Mouse (Mus musculus): ENCODE results near the gene 4933417A18Rik. TPM values are rescaled to one million over a fixed set of nuclear protein-coding genes. Genes with fewer than 3 reads are reported as not detected.
"Not testable (repeated sequence)": the region's sequence is repeated elsewhere in the genome, so short reads cannot be mapped to it uniquely, and the experiment has no call there.

The 4933417A18Rik gene
- not detected in 2 replicates for total RNA-seq (2014; rRNA removed)
- not detected in 2 replicates for polyA plus RNA-seq (2015; fragmentation: Nextera tagmentation; extraction: Ambion mirVana)

- Histone ChIP-seq H3K4me2 (ENCODE audit: low read depth) (no peak within 1 kb of the TSS), H3K27ac (ENCODE audit: low read depth, low read length) (no peak within 1 kb of the TSS), H3K27me3 (ENCODE audit: insufficient read depth, low read length) (no peaks in the 10 kb centered on the region), H3K36me3 (ENCODE audit: insufficient read depth) (no peaks in the 10 kb centered on the region), H3K9ac (no peak within 1 kb of the TSS), H3K4me1 (ENCODE audit: insufficient read depth) (no peaks in the 10 kb centered on the region), H3K9me3 (ENCODE audit: low read length) (no peaks in the 10 kb centered on the region), H3K4me3 (ENCODE audit: low read depth, low read length) (no peak within 1 kb of the TSS)
- DNase-seq (no peak), ATAC-seq (no peak)
- WGBS, result 85% methylated on average over 4 of the region's 4 CpGs
- TF ChIP-seq CTCF (IDR thresholded peaks at IDR 0.05; ENCODE audit: low read depth), result no peak
Observed at GRCm38 (mm10) chr13:34924210-34924609, at the start of gene 4933417A18Rik, which contains the start of gene Fam217a. 4933417A18Rik (plus strand) TSS chr13:34924409. Fam217a (minus strand) TSS chr13:34924310.

GRCm38 (mm10) chr13:34874736-34875135 lies 49.5 kb upstream of the 4933417A18Rik start:
- Histone ChIP-seq H3K9ac (peak overlapping the region; percentile 77), H3K4me1 (ENCODE audit: insufficient read depth) (peaks cover 12% of the 10 kb centered on the region), H3K4me3 (ENCODE audit: low read depth, low read length) (peak overlapping the region; percentile 80), H3K4me2 (ENCODE audit: low read depth) (peak overlapping the region; percentile 72), H3K27ac (ENCODE audit: low read depth, low read length) (peak overlapping the region; percentile 92)
- WGBS, result 26% methylated on average over 13 of the region's 13 CpGs
- not testable (repeated sequence) for DNase-seq; H3K9me3 ChIP-seq (ENCODE audit: low read length); H3K36me3 ChIP-seq (ENCODE audit: insufficient read depth); H3K27me3 ChIP-seq (ENCODE audit: insufficient read depth, low read length); ATAC-seq

GRCm38 (mm10) chr13:34875166-34875710 lies 49.0 kb upstream of the 4933417A18Rik start, which contains the start of gene Prpf4b:
Prpf4b (plus strand) TSS chr13:34875302.
- Histone ChIP-seq H3K4me1 (ENCODE audit: insufficient read depth) (peaks cover 12% of the 10 kb centered on the region), H3K36me3 (ENCODE audit: insufficient read depth) (no peaks in the 10 kb centered on the region), H3K27ac (ENCODE audit: low read depth, low read length) (peak within 1 kb of the TSS; percentile 92), H3K4me3 (ENCODE audit: low read depth, low read length) (peak within 1 kb of the TSS; percentile 80), H3K4me2 (ENCODE audit: low read depth) (peak within 1 kb of the TSS; percentile 72), H3K9me3 (ENCODE audit: low read length) (no peaks in the 10 kb centered on the region), H3K27me3 (ENCODE audit: insufficient read depth, low read length) (no peaks in the 10 kb centered on the region), H3K9ac (peak within 1 kb of the TSS; percentile 77)
- no peak for TF ChIP-seq CTCF (IDR thresholded peaks at IDR 0.05; ENCODE audit: low read depth)
- peak; percentile 85 for ATAC-seq
- peak; percentile 96 for DNase-seq
- WGBS, result 1% methylated on average over 40 of the region's 40 CpGs

- Histone ChIP-seq H3K4me1 (ENCODE audit: insufficient read depth) (peaks cover 12% of the 10 kb centered on the region), H3K27ac (ENCODE audit: low read depth, low read length) (peak overlapping the region; percentile 92), H3K9me3 (ENCODE audit: low read length) (no peaks in the 10 kb centered on the region), H3K4me2 (ENCODE audit: low read depth) (peak overlapping the region; percentile 72), H3K36me3 (ENCODE audit: insufficient read depth) (no peaks in the 10 kb centered on the region), H3K9ac (peak overlapping the region; percentile 77), H3K4me3 (ENCODE audit: low read depth, low read length) (peak overlapping the region; percentile 80), H3K27me3 (ENCODE audit: insufficient read depth, low read length) (no peaks in the 10 kb centered on the region)
- WGBS, result 3% methylated on average over 50 of the region's 50 CpGs
- peak; percentile 58 for TF ChIP-seq CTCF (IDR thresholded peaks at IDR 0.05; ENCODE audit: low read depth)
- ATAC-seq, result peak; percentile 19
- DNase-seq, result no peak
Observed at GRCm38 (mm10) chr13:34875741-34876445, 48.3 kb upstream of the 4933417A18Rik start.

- DNase-seq (no peak), ATAC-seq (no peak)
- peak overlapping the region; percentile 72 for H3K4me2 ChIP-seq (ENCODE audit: low read depth)
- no peaks in the 10 kb centered on the region for H3K27me3 ChIP-seq (ENCODE audit: insufficient read depth, low read length)
- H3K36me3 ChIP-seq (ENCODE audit: insufficient read depth), result no peaks in the 10 kb centered on the region
- peak overlapping the region; percentile 77; the same call in 1 of the 2 replicates for H3K9ac ChIP-seq
- WGBS, result 3% methylated on average over 3 of the region's 3 CpGs
- H3K27ac ChIP-seq (ENCODE audit: low read depth, low read length), result no peak overlapping the region
- H3K4me1 ChIP-seq (ENCODE audit: insufficient read depth), result peaks cover 12% of the 10 kb centered on the region
- TF ChIP-seq CTCF (IDR thresholded peaks at IDR 0.05; ENCODE audit: low read depth), result no peak
- H3K4me3 ChIP-seq (ENCODE audit: low read depth, low read length), result peak overlapping the region; percentile 80
- H3K9me3 ChIP-seq (ENCODE audit: low read length), result no peaks in the 10 kb centered on the region
Observed at GRCm38 (mm10) chr13:34876481-34876880, 47.7 kb upstream of the 4933417A18Rik start.

- Histone ChIP-seq H3K4me1 (ENCODE audit: insufficient read depth) (no peaks in the 10 kb centered on the region), H3K9ac (no peak overlapping the region), H3K9me3 (ENCODE audit: low read length) (no peaks in the 10 kb centered on the region), H3K4me3 (ENCODE audit: low read depth, low read length) (no peak overlapping the region), H3K4me2 (ENCODE audit: low read depth) (no peak overlapping the region), H3K36me3 (ENCODE audit: insufficient read depth) (peaks cover 82% of the 10 kb centered on the region), H3K27me3 (ENCODE audit: insufficient read depth, low read length) (no peaks in the 10 kb centered on the region), H3K27ac (ENCODE audit: low read depth, low read length) (no peak overlapping the region)
- no peak for DNase-seq
- no peak for ATAC-seq
- TF ChIP-seq CTCF (IDR thresholded peaks at IDR 0.05; ENCODE audit: low read depth), result no peak
- WGBS, result 52% methylated on average over 1 of the region's 1 CpGs
Observed at GRCm38 (mm10) chr13:34892871-34893270, 31.3 kb upstream of the 4933417A18Rik start.

GRCm38 (mm10) chr13:34914614-34915013 lies 9.6 kb upstream of the 4933417A18Rik start:
- H3K9ac ChIP-seq, result no peak overlapping the region
- no peaks in the 10 kb centered on the region for H3K9me3 ChIP-seq (ENCODE audit: low read length)
- H3K4me3 ChIP-seq (ENCODE audit: low read depth, low read length), result no peak overlapping the region
- ATAC-seq, result no peak
- H3K4me1 ChIP-seq (ENCODE audit: insufficient read depth), result no peaks in the 10 kb centered on the region
- 86% methylated on average over 9 of the region's 9 CpGs for WGBS
- DNase-seq, result no peak
- H3K27ac ChIP-seq (ENCODE audit: low read depth, low read length), result no peak overlapping the region
- no peak for TF ChIP-seq CTCF (IDR thresholded peaks at IDR 0.05; ENCODE audit: low read depth)
- no peaks in the 10 kb centered on the region for H3K36me3 ChIP-seq (ENCODE audit: insufficient read depth)
- no peaks in the 10 kb centered on the region for H3K27me3 ChIP-seq (ENCODE audit: insufficient read depth, low read length)
- no peak overlapping the region for H3K4me2 ChIP-seq (ENCODE audit: low read depth)

Measured in forebrain, postnatal 0 days (tissue).